Mouse (Mus musculus) olfactory bulb, adult 2 months (tissue): ENCODE measurements at regions not wholly inside any gene's neighbourhood (a gene's known extent, or its start where the extent isn't known, plus 50 kb on each side); places are given as distances from the start of the nearest gene placed in this dataset.

Source experiments
- H3K27ac ChIP-seq: fragments of 200-500 bp; 2 replicates; pipeline ENCODE4 v1.5.1; 2012; ENCODE audit warnings: low read depth, low read length; ENCODE audit not compliant: insufficient read depth
- H3K4me1 ChIP-seq: fragments of 200-500 bp; 2 replicates; pipeline ENCODE4 v1.6.1; 2012; ENCODE audit warnings: low read length; ENCODE audit not compliant: control insufficient read depth, insufficient read depth
- H3K4me3 ChIP-seq: fragments of 200-500 bp; 2 replicates; pipeline ENCODE4 v1.5.1; 2012; ENCODE audit warnings: mild to moderate bottlenecking, low read depth, low read length, moderate library complexity; ENCODE audit not compliant: insufficient read depth
- CTCF ChIP-seq: fragments of 200-500 bp; IDR thresholded peaks from 2 replicates; pipeline ENCODE4 v1.5.1; 2012; ENCODE audit warnings: low read depth, mild to moderate bottlenecking, low read length, moderate library complexity; ENCODE audit not compliant: insufficient read depth
- POLR2A ChIP-seq: fragments of 200-500 bp; IDR thresholded peaks from 2 replicates; pipeline ENCODE4 v1.6.1; 2012; ENCODE audit warnings: mild to moderate bottlenecking, low read depth, low read length, moderate library complexity; ENCODE audit not compliant: insufficient read depth
- WGBS: fragments of 180-500 bp; shearing (Covaris S2); methylation state at CpG from one replicate; pipeline ENCODE4 v1.1.7; 2018; 5-methylcytosine and 5-hydroxymethylcytosine counted together

DNA sequence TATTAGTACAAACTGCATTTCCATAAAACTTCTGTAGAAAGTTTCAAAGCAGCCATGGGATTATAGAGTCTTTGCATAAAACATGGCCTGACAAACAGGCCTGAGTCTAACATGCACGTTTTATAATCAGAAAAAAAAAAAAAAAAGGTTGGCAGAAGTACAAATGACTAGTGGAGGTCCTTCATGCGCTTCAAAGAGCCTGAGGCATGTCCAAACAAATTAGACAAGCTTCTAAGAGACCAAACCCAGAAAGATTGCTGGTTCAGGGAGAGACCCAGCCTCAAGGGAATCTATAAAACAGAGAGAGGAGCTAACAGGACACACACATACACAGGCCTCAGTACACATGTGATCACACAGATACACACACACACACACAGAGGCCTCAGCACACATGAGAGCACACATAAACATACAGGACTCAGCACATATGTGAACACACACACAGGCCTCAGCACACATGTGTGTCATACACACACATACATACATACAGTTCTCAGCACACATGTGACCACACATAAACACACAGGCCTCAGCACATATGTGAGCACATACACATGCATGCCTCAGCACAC lies 57.0 kb upstream of the Gnaq start:
- Histone ChIP-seq H3K4me1 (no peaks in the 10 kb centered on the region), H3K4me3 (no peak overlapping the region), H3K27ac (no peak overlapping the region)
- WGBS = 52% methylated on average over 2 of the region's 2 CpGs
- no peak for TF ChIP-seq CTCF
- TF ChIP-seq POLR2A = no peak

DNA sequence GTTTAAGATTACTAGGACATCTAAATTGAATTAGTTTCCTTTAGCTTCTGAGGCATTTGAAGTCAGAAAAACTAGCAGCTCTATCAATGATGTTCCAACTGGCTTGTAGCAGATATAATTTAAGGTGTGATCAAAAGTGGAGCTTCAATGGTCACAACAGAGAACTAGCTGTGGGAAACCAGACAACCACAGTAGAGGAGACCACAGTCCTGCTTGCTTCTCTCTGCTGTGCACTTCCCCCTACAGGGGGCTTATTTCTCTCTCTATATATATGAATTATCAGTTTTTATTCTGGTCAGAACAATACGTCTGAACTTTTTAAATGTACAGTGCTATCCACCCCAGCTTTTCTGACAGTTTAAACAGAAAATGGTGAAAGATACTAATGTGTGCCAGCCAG lies 57.6 kb upstream of the Gnaq start:
- TF ChIP-seq CTCF (no peak), POLR2A (no peak)
- H3K4me1 ChIP-seq = no peaks in the 10 kb centered on the region
- no peak overlapping the region for H3K27ac ChIP-seq
- H3K4me3 ChIP-seq = no peak overlapping the region
- 84% methylated on average over 1 of the region's 1 CpGs for WGBS

DNA sequence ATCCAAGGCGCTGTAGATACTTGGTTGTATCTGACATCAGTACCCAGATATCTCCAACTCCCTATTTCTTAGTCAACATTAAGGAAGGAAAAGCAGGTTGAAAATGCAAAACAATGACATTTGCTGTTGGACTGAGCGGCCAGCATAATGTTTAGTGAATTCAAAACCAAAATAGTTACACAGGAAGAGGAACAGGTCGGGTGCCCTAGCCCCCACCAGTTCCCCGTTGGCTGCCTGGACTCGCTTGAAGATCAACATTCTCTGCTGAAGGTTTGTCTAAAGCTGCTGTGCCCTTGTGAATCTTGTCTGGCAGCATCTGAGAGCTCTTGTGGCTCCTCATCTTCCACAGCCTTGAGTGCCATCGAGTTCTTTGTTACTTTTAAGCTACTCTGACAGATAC lies 65.3 kb upstream of the Gnaq start:
- no peak for TF ChIP-seq CTCF
- no peak for TF ChIP-seq POLR2A
- H3K27ac ChIP-seq = no peak overlapping the region
- H3K4me1 ChIP-seq = peaks cover 4% of the 10 kb centered on the region; the same call in 1 of the 2 replicates
- 86% methylated on average over 6 of the region's 6 CpGs for WGBS
- H3K4me3 ChIP-seq = no peak overlapping the region

DNA sequence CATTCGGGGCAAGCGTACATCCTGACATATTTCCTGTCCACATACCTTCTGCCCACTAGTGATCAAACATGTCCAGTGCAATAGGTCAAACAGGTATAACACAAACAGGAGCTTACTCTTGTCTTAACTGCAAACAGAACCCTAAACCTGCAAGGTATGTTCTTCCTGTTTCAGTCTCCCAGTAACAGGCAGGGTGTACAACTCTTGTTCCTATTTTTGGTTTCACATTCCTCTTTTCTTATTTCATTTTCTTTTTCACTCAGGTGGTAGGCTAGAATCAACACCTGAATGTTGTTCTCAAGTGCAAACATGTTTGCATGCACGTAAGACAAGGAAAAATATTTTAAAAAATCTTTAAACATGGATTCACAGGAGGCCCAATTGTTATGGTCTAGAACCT lies 67.7 kb upstream of the Gnaq start:
- H3K27ac ChIP-seq = no peak overlapping the region
- H3K4me3 ChIP-seq = no peak overlapping the region
- TF ChIP-seq POLR2A (no peak), CTCF (no peak)
- peaks cover 4% of the 10 kb centered on the region; the same call in 1 of the 2 replicates for H3K4me1 ChIP-seq
- 94% methylated on average over 3 of the region's 3 CpGs for WGBS

DNA sequence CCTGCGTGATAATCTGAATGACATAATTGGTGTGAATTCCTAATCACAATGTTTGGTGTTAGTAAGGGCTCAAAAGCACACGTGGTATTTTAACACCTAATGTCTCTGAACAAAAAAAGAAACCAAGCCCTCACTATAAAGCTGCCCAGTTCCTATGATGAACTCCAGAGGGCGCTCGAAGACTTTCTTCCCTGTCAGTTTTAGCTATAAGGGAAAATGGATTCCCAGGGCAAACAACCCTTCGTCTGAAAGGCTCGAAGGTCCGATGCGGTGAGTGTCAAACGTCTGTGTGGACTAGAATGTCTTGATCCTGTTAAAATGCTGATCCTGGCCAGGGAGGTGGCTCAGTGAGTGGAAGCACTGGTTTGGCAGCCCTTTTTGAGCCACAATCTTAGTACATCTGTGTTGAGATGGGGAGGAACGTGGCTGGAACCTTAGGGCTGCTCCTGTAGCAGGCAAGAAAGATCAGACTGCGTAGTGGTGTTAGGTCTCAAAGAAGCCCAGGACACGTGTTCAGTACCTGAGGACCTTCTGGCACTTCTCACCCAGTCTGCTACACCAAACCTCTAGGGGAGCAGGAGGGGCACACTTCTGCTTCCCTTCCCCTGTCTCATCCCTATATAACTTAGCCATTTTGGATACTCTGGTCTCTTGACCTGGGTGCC lies 68.6 kb upstream of the Gnaq start:
- peaks cover 4% of the 10 kb centered on the region; the same call in 1 of the 2 replicates for H3K4me1 ChIP-seq
- no peak overlapping the region for H3K27ac ChIP-seq
- 6% methylated on average over 12 of the region's 12 CpGs for WGBS
- H3K4me3 ChIP-seq = peak overlapping the region; percentile 48
- TF ChIP-seq CTCF (no peak), POLR2A (no peak)

DNA sequence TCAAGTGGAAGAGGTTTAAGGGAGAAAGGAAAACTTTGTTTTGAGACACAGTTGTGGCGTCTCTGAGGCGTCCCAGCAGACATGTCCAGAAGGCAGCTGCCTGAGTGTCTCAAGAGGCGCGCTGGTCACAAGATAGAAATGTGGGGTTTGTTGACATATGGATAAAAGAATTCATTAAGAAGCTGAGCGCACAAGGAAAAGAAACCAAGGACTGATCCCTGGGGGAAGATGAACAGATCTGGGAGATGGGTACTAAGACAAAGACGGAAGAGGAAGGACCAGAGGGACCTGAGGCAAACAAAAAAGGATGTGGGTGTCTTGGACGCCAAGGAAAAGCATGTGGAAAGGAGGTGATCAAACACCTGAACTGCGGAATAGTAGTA lies 69.1 kb upstream of the Gnaq start:
- Histone ChIP-seq H3K4me3 (no peak overlapping the region), H3K4me1 (peaks cover 4% of the 10 kb centered on the region; the same call in 1 of the 2 replicates), H3K27ac (no peak overlapping the region)
- 53% methylated on average over 8 of the region's 8 CpGs for WGBS
- no peak for TF ChIP-seq POLR2A
- no peak for TF ChIP-seq CTCF

DNA sequence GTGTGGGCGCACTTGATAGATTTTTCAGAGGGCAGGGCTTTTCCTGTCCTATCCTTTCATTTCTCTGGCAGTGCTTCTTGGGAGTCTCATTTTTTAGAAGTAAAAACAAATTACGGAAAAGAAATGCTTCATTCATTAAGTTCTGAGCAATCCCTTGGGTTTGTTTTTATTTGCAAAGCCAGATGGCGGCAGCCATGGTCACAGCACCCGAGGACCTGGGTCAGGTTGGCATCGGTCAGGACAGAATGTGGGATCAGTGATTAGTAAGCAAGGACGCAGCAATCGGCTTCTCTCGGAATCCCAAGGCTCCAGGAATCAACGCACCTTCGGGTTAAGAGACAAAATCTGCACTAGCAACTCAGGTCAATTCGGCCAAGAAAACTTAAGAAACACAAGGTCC lies 70.8 kb upstream of the Gnaq start:
- no peak for TF ChIP-seq POLR2A
- H3K4me1 ChIP-seq = peaks cover 4% of the 10 kb centered on the region; the same call in 1 of the 2 replicates
- 82% methylated on average over 11 of the region's 11 CpGs for WGBS

DNA sequence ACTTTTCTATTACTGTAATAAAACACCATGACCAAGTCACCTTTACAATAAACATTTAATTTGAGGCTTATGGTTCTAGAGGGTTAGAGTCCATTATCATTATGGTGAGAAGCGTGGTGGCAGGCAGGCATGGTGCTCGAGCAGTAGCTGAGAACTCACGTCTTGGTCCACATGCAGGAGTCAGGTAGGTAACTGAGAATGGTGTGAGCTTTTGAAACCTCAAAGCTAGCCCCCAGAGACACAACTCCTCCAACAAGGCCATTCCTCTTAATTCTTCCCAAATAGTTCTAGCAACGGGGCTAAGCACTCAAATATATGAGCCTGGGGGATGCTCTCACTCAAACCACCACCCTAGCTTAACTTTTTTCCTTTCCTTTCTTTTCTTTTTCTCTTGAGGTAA lies 73.6 kb upstream of the Gnaq start:
- TF ChIP-seq POLR2A (no peak), CTCF (no peak)
- H3K4me1 ChIP-seq = peaks cover under 1% of the 10 kb centered on the region; the same call in 1 of the 2 replicates
- WGBS = 94% methylated on average over 4 of the region's 4 CpGs
- H3K4me3 ChIP-seq = no peak overlapping the region
- H3K27ac ChIP-seq = no peak overlapping the region

More for the DNA sequence above, 70.8 kb upstream of the Gnaq start:
- Histone ChIP-seq H3K27ac (no peak overlapping the region), H3K4me3 (no peak overlapping the region)

DNA sequence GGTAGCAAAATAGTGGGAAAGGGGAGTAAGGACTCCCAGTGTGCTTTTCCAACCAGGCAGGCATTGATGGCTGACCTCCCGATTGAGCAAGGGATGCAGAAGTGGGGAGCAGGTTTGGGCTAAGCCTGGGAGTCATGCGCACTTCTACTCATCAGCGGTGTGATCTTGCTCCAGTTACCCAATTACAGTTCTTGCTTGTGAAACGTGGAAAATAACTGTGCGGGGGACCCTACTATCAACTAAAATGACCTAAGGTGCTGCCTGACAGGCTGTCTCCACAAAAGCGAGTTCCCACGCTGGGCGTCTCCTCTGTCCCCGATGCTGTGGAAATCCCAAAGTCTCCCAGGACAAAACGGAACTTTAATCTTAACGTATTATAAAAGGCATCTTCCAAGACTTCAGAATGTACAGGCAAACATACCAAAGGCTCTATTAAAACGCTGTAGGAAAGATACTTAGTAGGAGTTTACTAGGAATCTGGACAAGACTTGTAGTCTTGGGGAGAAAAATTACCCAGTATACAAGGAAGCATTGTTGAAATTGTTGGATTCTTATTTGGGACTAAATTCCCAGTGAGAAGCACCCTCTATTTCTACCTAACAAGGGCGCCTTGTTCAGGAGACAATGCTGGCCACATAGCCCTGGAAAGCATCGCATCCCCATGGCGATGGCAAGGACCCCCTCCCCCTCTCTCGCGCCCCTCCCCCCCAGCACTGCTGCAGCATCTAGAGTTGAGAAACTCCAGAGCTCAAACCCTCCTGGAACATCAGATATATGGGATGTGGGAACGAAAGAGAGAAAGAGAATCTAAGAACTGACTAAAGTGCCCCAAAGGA lies 65.6 kb upstream of the Cep78 start:
- WGBS = 4% methylated on average over 18 of the region's 18 CpGs
- H3K27ac ChIP-seq = peak overlapping the region; percentile 85

More for the DNA sequence above, 65.6 kb upstream of the Cep78 start:
- Histone ChIP-seq H3K4me3 (peak overlapping the region; percentile 49), H3K4me1 (peaks cover 3% of the 10 kb centered on the region; the same call in 1 of the 2 replicates)
- no peak for TF ChIP-seq CTCF
- TF ChIP-seq POLR2A = no peak
